Mouse (Mus musculus): Measurements from ENCODE around the gene Pgm2l1.

DNA sequence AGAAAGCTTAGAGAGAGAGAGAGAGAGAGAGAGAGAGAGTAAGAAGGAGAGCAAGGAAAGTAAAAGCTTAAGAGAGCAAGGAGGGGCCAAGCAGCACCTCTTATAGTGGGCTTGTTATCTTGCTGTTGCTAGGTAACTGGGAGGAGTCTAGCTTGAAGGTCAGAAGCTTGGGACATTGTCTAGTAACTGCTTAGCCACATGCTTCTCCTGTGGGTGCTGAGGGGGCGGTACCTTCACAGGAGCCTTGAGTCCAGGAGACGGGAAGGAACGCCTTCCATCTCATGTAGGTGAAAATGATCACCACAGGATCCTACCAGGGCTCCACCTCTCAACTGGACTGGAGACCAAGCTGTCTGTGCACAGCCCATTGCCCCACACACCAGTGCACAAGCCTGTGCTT, 74.2 kb downstream of the Pgm2l1 start:
- TF ChIP-seq CTCF (conservative IDR thresholded peaks at IDR 0.05; ENCODE audit: low read length): no peak
- no peak for TF ChIP-seq NANOG (IDR thresholded peaks at IDR 0.05; ENCODE audit: borderline replicate concordance, low read length)
- no peak for TF ChIP-seq POU5F1 (IDR thresholded peaks at IDR 0.05; ENCODE audit: borderline replicate concordance, low read length)
